ENCODE assay signal across 23 mouse cellular contexts in the genomic region with DNA sequence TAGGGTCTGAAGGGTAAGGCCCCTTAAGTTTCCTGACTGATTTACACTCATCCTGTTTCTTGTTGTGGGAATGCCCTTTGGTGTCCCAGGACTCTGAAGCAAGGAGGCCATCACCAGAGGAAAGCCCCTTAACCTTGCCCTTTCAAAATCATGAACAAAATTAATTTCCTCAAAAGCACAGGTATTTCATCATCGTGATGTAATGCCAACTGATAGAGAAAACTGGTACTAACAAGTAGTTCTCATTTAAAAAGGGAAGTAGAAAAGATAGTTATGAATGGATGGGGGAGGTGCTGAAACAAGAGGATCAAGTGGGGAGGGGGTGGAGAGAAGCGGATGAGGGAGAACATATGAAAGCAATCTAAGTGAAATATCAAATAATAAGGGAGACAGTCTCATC. TPM values are rescaled to one million over a fixed set of nuclear protein-coding genes. Genes with fewer than 3 reads are reported as not detected.
DNase-seq lines count a peak whose midpoint lies in the region; ATAC-seq lines count a peak whose summit lies in the region.
"Had no signal": no experiment of that assay in that cellular context is flagged by ENCODE, and none has a peak within 500 bp of the region (broad histone marks: within the 10 kb centered on the region; RNA-seq: fewer than 3 reads in every experiment).

No protein-coding gene starts in this region.

- peak; percentile 78 for ATAC-seq in megakaryocyte, adult 5-6 weeks (ENCODE audit: poor library complexity, severe bottlenecking)
- ATAC-seq: CD4-positive, CD25-positive, alpha-beta regulatory T cell, adult 4 months; forebrain, embryonic 13.5 days; forebrain, postnatal 0 days; hindbrain, embryonic 16.5 days; inflammation-experienced regulatory T-cells, adult 6 months had no signal

- DNase-seq in A20 (ENCODE audit: low read depth, low spot score) = peak; percentile 57
- peak; percentile 75 for DNase-seq in MEL-GATA-1-ER (ENCODE audit: extremely low read depth, low read depth)
- peak; percentile 72 for DNase-seq in splenic B cell, adult 2 months (ENCODE audit: low read depth, low spot score)
- DNase-seq in thymus, postnatal 10 days (ENCODE audit: low spot score in 2 of 2) = no peak
- DNase-seq in cerebellum, adult 9-11 months = no peak
- no peak for DNase-seq in layer of hippocampus, adult 11-12 months (ENCODE audit: low spot score)
- DNase-seq: adrenal gland, postnatal 10 days; B cell, adult 2 months; cerebellum, adult 11 months; cerebellum, adult 8-10 months; cerebellum, postnatal 25 days; forebrain, postnatal 0 days; gastrocnemius, postnatal 14 days; heart, postnatal 36 days had no signal

- no peaks in the 10 kb centered on the region; the same call in 1 of the 2 replicates for H3K36me3 ChIP-seq in splenic B cell, adult 2 months (ENCODE audit: control insufficient read depth, insufficient read depth, low read length, poor library complexity, severe bottlenecking)
- H3K36me3 ChIP-seq: hindbrain, embryonic 12.5 days had no signal

- no peaks in the 10 kb centered on the region for H3K27me3 ChIP-seq in splenic B cell, adult 2 months (ENCODE audit: control insufficient read depth, insufficient read depth, low read length, poor library complexity, severe bottlenecking)
- H3K27me3 ChIP-seq: forebrain, embryonic 13.5 days; heart, embryonic 13.5 days; hindbrain, embryonic 12.5 days had no signal

RNA-seq across cellular contexts. Expression of gene Tspan32, which starts 18.7 kb away (rescaled TPM):
- 60.9 and 70.4 TPM in 2 replicates for total RNA-seq in megakaryocyte, adult 5-6 weeks (2015)
- 45.6 and 47.0 TPM in 2 replicates for total RNA-seq in megakaryocyte, adult 5-6 weeks (2017)

RNA-seq across cellular contexts. Expression of gene Cd81, which starts 29.0 kb away (rescaled TPM):
- 17.2 and 20.3 TPM in 2 replicates for total RNA-seq in megakaryocyte, adult 5-6 weeks (2015)
- 22.5 and 25.3 TPM in 2 replicates for total RNA-seq in megakaryocyte, adult 5-6 weeks (2017)

RNA-seq across cellular contexts. Expression of gene Tssc4, which starts 45.5 kb away (rescaled TPM):
- 14.0 and 19.2 TPM in 2 replicates for total RNA-seq in megakaryocyte, adult 5-6 weeks (2015)
- total RNA-seq in megakaryocyte, adult 5-6 weeks (2017) = 17.7 and 20.5 TPM in 2 replicates

RNA-seq across cellular contexts. Expression of gene Ascl2, which starts 54.4 kb away (rescaled TPM):
- total RNA-seq in megakaryocyte, adult 5-6 weeks (2015) = 0.96 and 1.1 TPM in 2 replicates
- 0.40 and 2.9 TPM in 2 replicates for total RNA-seq in megakaryocyte, adult 5-6 weeks (2017)
- total RNA-seq: forebrain, postnatal 0 days; gastrocnemius, adult 18-20 months; gastrocnemius, postnatal 14 days; heart, adult 8-10 months; heart, postnatal 36 days had no signal

Comparison
In these comparisons a context has a peak if more than half of its experiments do, and no peak if none do; other contexts are left out.
1. DNase-seq: peak in A20 (single experiment), MEL-GATA-1-ER (single experiment) and splenic B cell, adult 2 months (single experiment); none in thymus, postnatal 10 days (0 of 2), cerebellum, adult 9-11 months (single experiment) and layer of hippocampus, adult 11-12 months (single experiment).